Mouse (Mus musculus) intestine, postnatal 0 days (tissue): ENCODE data around the gene Hist2h2be. TPM values are rescaled to one million over a fixed set of nuclear protein-coding genes. Genes with fewer than 3 reads are reported as not detected.

Experiments used
- ATAC-seq: fragments of 200-750 bp; cut with Nextera tagmentation; 2 replicates; pipeline ENCODE4 v1.8.0; 2017; ENCODE audit warnings: mild to moderate bottlenecking, moderate TSS enrichment, moderate library complexity
- H3K27ac ChIP-seq: fragments of 300-500 bp; sonication (generic); 2 replicates; pipeline ENCODE4 v1.5.1; 2014; ENCODE audit warnings: mild to moderate bottlenecking, low read depth, low read length, moderate library complexity
- H3K27me3 ChIP-seq: fragments of 300-500 bp; sonication (generic); replicated peaks from 2 replicates; pipeline ENCODE4 v1.6.1; 2014; ENCODE audit warnings: low read length, mixed read lengths; ENCODE audit not compliant: control insufficient read depth, insufficient read depth
- H3K36me3 ChIP-seq: fragments of 300-500 bp; sonication (generic); 2 replicates; pipeline ENCODE4 v1.6.1; 2014; ENCODE audit warnings: mild to moderate bottlenecking, moderate library complexity; ENCODE audit not compliant: control insufficient read depth, insufficient read depth
- H3K4me1 ChIP-seq: fragments of 300-500 bp; sonication (generic); replicated peaks from 2 replicates; pipeline ENCODE4 v1.6.1; 2014; ENCODE audit warnings: antibody characterized with exemption, low read length, mixed read lengths; ENCODE audit not compliant: control insufficient read depth, insufficient read depth
- H3K4me2 ChIP-seq: fragments of 300-500 bp; sonication (generic); replicated peaks from 2 replicates; pipeline ENCODE4 v1.6.1; 2014; ENCODE audit warnings: low read depth, mild to moderate bottlenecking, moderate library complexity
- H3K4me3 ChIP-seq: fragments of 300-500 bp; sonication (generic); 2 replicates; pipeline ENCODE4 v1.5.1; 2014; ENCODE audit warnings: low read depth, low read length
- H3K9ac ChIP-seq: fragments of 300-500 bp; sonication (generic); 2 replicates; pipeline ENCODE4 v1.6.1; 2014; ENCODE audit warnings: mild to moderate bottlenecking, low read depth, low read length
- H3K9me3 ChIP-seq: fragments of 300-500 bp; sonication (generic); 2 replicates; pipeline ENCODE4 v1.6.1; 2016; ENCODE audit warnings: mixed run types; ENCODE audit not compliant: control insufficient read depth
- CTCF ChIP-seq: sonication (generic); IDR thresholded peaks from 2 replicates; pipeline ENCODE4 v1.5.1; 2016; ENCODE audit warnings: low read depth, mild to moderate bottlenecking, control low read depth, antibody characterized with exemption, moderate library complexity
- WGBS: fragments of 180-500 bp; shearing (Covaris S2); extraction: QIAGEN DNeasy Blood & Tissue Kit; methylation state at CpG from one replicate; pipeline ENCODE4 v1.1.7; 2014; 5-methylcytosine and 5-hydroxymethylcytosine counted together
- polyA plus RNA-seq: library from polyadenylated mRNA; unstranded; fragments of >200 nt; fragmentation: Nextera tagmentation; extraction: Ambion mirVana; gene quantifications from 2 replicates; pipeline ENCODE4 v1.2.1, GENCODE M21; 2015

Hist2h2be gene
- polyA plus RNA-seq, 1 experiment from 2014 or later = 2.2 TPM

DNA sequence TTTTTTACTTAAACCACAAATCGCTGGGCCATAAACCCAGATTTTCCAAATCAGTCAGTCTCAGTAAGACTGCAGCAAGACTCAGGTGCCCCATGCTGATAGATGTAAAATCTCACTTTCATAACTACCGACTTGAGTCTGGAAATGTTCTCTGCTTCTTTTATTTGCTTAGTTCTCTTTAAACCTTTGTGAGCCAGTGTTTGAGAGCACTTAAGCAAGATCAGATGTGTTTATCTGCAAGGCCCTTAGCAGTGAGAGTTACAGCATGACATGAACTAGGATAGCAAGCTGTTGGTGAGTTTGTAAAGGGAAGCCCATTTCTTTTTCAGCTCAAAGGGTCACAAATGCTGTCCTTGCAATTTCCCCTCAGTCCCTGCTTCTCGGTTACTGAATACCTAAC is 36.3 kb downstream of the Hist2h2be start:
- WGBS = 68% methylated on average over 3 of the region's 3 CpGs
- Histone ChIP-seq H3K27me3 (no peaks in the 10 kb centered on the region), H3K27ac (no peak overlapping the region), H3K4me2 (no peak overlapping the region), H3K4me3 (no peak overlapping the region), H3K9ac (no peak overlapping the region), H3K36me3 (no peaks in the 10 kb centered on the region), H3K4me1 (no peaks in the 10 kb centered on the region), H3K9me3 (no peaks in the 10 kb centered on the region)
- TF ChIP-seq CTCF = no peak
- no peak for ATAC-seq

- Histone ChIP-seq H3K9me3 (no peaks in the 10 kb centered on the region), H3K4me1 (no peaks in the 10 kb centered on the region), H3K27ac (no peak overlapping the region), H3K9ac (no peak overlapping the region), H3K4me3 (no peak overlapping the region), H3K4me2 (no peak overlapping the region), H3K36me3 (no peaks in the 10 kb centered on the region), H3K27me3 (no peaks in the 10 kb centered on the region)
- no peak for TF ChIP-seq CTCF
- ATAC-seq = no peak
- 95% methylated on average over 5 of the region's 5 CpGs for WGBS
These were observed 39.3 kb downstream of the Hist2h2be start for GRCm38 (mm10) chr3:96260220-96260619.

DNA sequence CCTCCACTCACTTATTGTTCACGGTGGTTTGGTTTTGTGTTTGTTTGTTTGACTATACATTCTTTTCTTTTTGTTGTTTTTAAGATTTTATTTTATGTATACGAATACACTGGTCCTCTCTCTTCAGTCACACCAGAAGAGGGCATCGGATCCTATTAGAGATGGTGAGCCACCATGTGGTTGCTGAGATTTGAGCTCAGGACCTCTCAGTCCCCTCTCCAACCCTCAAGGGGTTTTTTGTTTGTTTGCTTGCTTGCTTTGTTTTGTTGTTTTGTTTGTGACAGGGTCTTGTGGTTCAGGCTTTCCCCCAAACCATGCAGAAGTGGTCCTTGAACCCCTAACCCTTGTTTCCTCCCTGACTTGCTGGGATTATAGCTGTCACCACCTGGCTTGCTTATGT is 40.7 kb downstream of the Hist2h2be start:
- H3K4me1 ChIP-seq = no peaks in the 10 kb centered on the region
- H3K27me3 ChIP-seq = no peaks in the 10 kb centered on the region
- WGBS = 60% methylated on average over 3 of the region's 3 CpGs
- H3K4me2 ChIP-seq = peak overlapping the region; percentile 85
- H3K27ac ChIP-seq = no peak overlapping the region
- H3K9me3 ChIP-seq = no peaks in the 10 kb centered on the region
- no peak for ATAC-seq
- no peak overlapping the region for H3K4me3 ChIP-seq
- no peak for TF ChIP-seq CTCF
- no peaks in the 10 kb centered on the region for H3K36me3 ChIP-seq
- H3K9ac ChIP-seq = no peak overlapping the region

DNA sequence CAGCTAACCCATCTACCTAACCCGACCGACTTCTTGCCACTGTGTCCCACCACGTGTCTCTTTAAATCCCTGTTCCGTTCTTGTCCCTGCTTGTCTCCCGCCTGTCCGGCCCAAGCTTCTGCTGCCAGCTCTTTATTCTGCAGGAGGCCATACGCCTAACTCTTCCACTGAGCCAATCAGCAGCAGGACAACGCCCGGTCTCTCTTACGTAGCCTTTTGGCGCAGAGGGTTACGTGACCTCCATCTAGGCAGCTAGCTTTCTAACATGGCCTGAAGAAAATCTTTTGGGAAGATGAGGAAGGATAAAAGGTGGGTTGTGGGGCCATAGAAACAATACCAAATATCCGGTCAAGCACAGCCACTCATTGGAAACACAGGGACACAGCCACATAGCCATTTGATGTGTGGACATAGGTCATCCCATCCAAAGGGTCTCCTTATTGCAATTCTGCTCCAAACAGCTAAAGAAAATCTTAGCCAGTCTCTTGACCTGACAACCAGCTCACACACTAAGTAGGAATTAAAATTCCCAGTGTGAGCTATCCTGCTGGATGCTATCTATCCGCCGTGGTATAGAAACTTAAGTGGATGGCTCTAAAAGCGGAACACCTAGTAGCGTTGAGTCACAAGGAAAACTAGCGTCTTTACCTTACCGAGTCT is 41.4 kb downstream of the Hist2h2be start:
- under 1% methylated on average over 19 of the region's 19 CpGs for WGBS
- peak overlapping the region; percentile 94 for H3K27ac ChIP-seq
- no peaks in the 10 kb centered on the region for H3K9me3 ChIP-seq
- peak; percentile 42; the same call in 1 of the 2 replicates for ATAC-seq
- no peaks in the 10 kb centered on the region for H3K27me3 ChIP-seq
- H3K4me3 ChIP-seq = peak overlapping the region; percentile 62
- peak overlapping the region; percentile 72 for H3K9ac ChIP-seq
- TF ChIP-seq CTCF = no peak
- no peaks in the 10 kb centered on the region for H3K36me3 ChIP-seq
- no peaks in the 10 kb centered on the region for H3K4me1 ChIP-seq
- H3K4me2 ChIP-seq = peak overlapping the region; percentile 85

GRCm38 (mm10) chr3:96262979-96263550 is 42.1 kb downstream of the Hist2h2be start, which contains the start of gene Hist2h4:
Hist2h4 (minus strand) TSS chr3:96263311.
- peak within 1 kb of the TSS; percentile 72 for H3K9ac ChIP-seq
- under 1% methylated on average over 40 of the region's 40 CpGs for WGBS
- peak within 1 kb of the TSS; percentile 85 for H3K4me2 ChIP-seq
- peak within 1 kb of the TSS; percentile 94 for H3K27ac ChIP-seq
- H3K9me3 ChIP-seq = no peaks in the 10 kb centered on the region
- H3K36me3 ChIP-seq = no peaks in the 10 kb centered on the region
- ATAC-seq = peak; percentile 83
- peak within 1 kb of the TSS; percentile 62 for H3K4me3 ChIP-seq
- no peaks in the 10 kb centered on the region for H3K27me3 ChIP-seq
- H3K4me1 ChIP-seq = no peaks in the 10 kb centered on the region
- TF ChIP-seq CTCF = peak; percentile 69

DNA sequence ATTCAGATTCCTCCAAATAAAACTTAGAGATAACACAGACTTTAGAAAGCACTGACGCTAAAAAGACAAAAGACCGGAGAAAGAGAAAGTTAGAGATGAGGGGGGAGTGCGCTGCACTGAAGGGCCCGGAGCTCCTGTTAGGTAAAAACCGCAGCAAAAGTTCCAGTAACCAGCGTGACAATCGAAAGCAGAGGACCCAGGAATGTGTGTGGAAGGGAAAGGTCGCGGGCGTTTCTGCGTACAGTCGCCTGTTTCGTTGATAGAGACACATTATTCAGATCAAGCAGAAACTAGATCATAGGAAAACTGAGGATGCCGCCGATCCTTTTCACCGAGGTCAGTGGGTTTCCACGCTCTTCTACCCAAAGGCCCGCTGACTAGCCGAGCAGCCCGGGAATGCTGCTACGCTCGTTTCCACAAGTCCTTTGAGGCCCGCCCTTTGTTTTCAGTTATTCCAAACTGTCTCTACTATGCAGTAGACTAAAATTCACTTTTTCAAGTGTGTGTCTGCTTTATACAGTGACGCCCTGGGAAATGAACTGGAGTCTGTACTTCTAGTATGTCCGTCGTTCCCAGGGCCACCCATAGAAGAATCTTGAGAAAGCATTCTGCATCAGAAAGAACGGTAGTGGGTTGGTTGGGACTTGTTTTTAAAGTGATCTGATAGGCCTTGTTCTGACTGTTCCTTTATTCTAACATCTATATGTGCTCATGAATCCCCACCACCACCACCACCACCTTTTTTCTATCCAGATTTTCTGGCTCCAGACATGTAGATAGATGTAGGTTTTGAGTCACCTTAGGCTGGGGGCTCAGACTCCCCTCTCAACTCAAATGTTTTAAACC is 42.9 kb downstream of the Hist2h2be start:
- no peaks in the 10 kb centered on the region for H3K9me3 ChIP-seq
- TF ChIP-seq CTCF = no peak
- H3K4me2 ChIP-seq = peak overlapping the region; percentile 85
- H3K27me3 ChIP-seq = no peaks in the 10 kb centered on the region
- H3K4me3 ChIP-seq = peak overlapping the region; percentile 62
- H3K9ac ChIP-seq = peak overlapping the region; percentile 72
- no peaks in the 10 kb centered on the region for H3K36me3 ChIP-seq
- H3K4me1 ChIP-seq = no peaks in the 10 kb centered on the region
- peak overlapping the region; percentile 94 for H3K27ac ChIP-seq
- WGBS = 4% methylated on average over 27 of the region's 27 CpGs
- peak; percentile 45 for ATAC-seq
